Mouse (Mus musculus) heart, adult 2 months (tissue): ENCODE data around the gene 5830473C10Rik. TPM values are rescaled to one million over a fixed set of nuclear protein-coding genes. Genes with fewer than 3 reads are reported as not detected.
A peak's percentile ranks its signal among the peaks of the same experiment; 100 is the strongest.

Experiments used
- DNase-seq, 2 experiments: peaks; one replicate each; pipeline ENCODE4 v3.0.0; 2021
- H3K27ac ChIP-seq: fragments of 200-600 bp; 2 replicates; pipeline ENCODE4 v1.8.1; 2022
- H3K27me3 ChIP-seq: fragments of 200-500 bp; 2 replicates; pipeline ENCODE4 v1.6.1; 2012; ENCODE audit warnings: mild to moderate bottlenecking, low read length, inconsistent platforms, mixed read lengths; ENCODE audit not compliant: control insufficient read depth, insufficient read depth
- H3K36me3 ChIP-seq: fragments of 200-500 bp; 2 replicates; pipeline ENCODE4 v1.6.1; 2012; ENCODE audit warnings: low read length, inconsistent platforms; ENCODE audit not compliant: control insufficient read depth, insufficient read depth
- H3K4me1 ChIP-seq: fragments of 200-500 bp; 2 replicates; pipeline ENCODE4 v1.6.1; 2011; ENCODE audit warnings: low read length; ENCODE audit not compliant: control insufficient read depth, insufficient read depth
- H3K4me3 ChIP-seq: fragments of 200-600 bp; 2 replicates; pipeline ENCODE4 v1.8.1; 2022
- H3K79me2 ChIP-seq: fragments of 200-500 bp; replicated peaks from 2 replicates; pipeline ENCODE4 v1.6.1; 2012; ENCODE audit warnings: mild to moderate bottlenecking, inconsistent platforms, low read length, moderate library complexity, mixed read lengths; ENCODE audit not compliant: control insufficient read depth, insufficient read depth
- H3K9ac ChIP-seq: fragments of 200-500 bp; 2 replicates; pipeline ENCODE4 v1.6.1; 2012; ENCODE audit warnings: low read depth, mild to moderate bottlenecking, control low read depth, inconsistent platforms, low read length, mixed read lengths
- CTCF ChIP-seq: fragments of 200-600 bp; IDR thresholded peaks from 2 replicates; pipeline ENCODE4 v1.8.1; 2022; ENCODE audit warnings: antibody characterized with exemption, mild to moderate bottlenecking, moderate library complexity
- EP300 ChIP-seq: fragments of 200-500 bp; IDR thresholded peaks from 2 replicates; pipeline ENCODE4 v1.6.1; 2011; ENCODE audit warnings: low read depth, low read length, control low read depth; ENCODE audit not compliant: insufficient read depth
- POLR2A ChIP-seq: fragments of 200-500 bp; IDR thresholded peaks from 2 replicates; pipeline ENCODE4 v1.6.1; 2011; ENCODE audit warnings: mild to moderate bottlenecking, low read depth, low read length, control low read depth; ENCODE audit not compliant: insufficient read depth
- WGBS: fragments of 180-500 bp; shearing (Covaris S2); methylation state at CpG from one replicate; pipeline ENCODE4 v1.1.7; 2018; 5-methylcytosine and 5-hydroxymethylcytosine counted together
- intact Hi-C: fragments of 180-260 bp; cut with DNase I; formaldehyde crosslinking; loops from one replicate; pipeline ENCODE4 v1.15.1; 2025
- polyA plus RNA-seq: library from polyadenylated mRNA; depleted of rRNA; stranded (reverse); fragments of >200 nt; gene quantifications from 2 replicates; pipeline ENCODE4 v1.2.3, GENCODE M21; 2012
- total RNA-seq, 2 experiments: library from RNA; stranded (reverse); gene quantifications; 2 replicates each; pipeline ENCODE4 v1.2.3; 2021

5830473C10Rik gene
- total and polyA plus RNA-seq, 3 experiments = not detected

DNA sequence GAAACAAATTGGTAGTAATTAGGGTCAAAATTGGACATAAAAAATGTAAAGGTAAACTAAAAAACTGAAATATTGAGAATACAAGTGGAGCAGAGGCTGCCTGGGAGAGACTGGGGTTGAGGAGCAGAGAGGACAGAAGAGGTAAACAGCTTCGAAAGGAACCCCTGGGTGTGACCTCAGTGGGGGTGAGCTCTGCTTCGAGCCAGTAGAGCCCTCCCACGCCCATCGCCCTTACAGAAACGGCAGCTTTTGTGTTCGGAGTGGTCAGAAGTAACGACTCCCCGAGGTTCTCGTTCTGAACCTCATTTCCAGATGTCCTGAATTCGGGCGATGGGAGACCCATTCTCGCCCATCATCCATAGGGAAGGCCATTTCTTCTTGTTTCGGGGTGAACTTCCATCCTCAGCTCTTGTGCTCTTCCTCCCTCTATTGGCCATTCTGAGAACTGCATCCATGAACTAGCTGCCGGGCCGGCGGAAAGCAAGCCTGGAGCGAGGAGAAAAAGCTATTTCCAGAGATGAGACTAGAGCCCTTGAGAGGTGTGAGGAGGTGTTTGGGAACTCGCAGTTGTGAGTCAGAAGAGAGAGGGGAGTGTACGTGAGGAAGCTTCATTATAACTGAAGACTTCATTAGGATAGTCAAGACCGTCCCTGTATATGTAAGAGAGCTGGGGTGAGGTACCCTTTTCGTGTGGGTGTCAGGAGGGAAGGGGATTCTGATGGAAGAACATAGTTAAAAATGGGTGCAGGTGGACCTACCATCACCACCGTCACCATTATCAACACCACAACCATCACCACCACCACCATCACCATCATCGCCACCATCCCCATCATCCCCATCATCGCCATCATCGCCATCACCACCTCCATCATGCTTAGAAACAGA lies 28.0 kb downstream of the 5830473C10Rik start:
- 24% methylated on average over 25 of the region's 25 CpGs for WGBS
- Histone ChIP-seq H3K4me1 (peaks cover 2% of the 10 kb centered on the region; the same call in 1 of the 2 replicates), H3K36me3 (no peaks in the 10 kb centered on the region), H3K27me3 (no peaks in the 10 kb centered on the region), H3K4me3 (0 out of 2 replicates have a peak overlapping the region, but pooled peaks have one; percentile 0), H3K9ac (no peak overlapping the region), H3K79me2 (no peaks in the 10 kb centered on the region), H3K27ac (no peak overlapping the region)
- DNase-seq = peak; percentile 43 to 53
- TF ChIP-seq CTCF = no peak; the same call in 1 of the 2 replicates
- no peak for TF ChIP-seq POLR2A
- TF ChIP-seq EP300 = no peak
- intact Hi-C loops = loop anchor here (2.0 kb wide), 1 partner anchor 386 kb away; no protein-coding TSS in a partner anchor

DNA sequence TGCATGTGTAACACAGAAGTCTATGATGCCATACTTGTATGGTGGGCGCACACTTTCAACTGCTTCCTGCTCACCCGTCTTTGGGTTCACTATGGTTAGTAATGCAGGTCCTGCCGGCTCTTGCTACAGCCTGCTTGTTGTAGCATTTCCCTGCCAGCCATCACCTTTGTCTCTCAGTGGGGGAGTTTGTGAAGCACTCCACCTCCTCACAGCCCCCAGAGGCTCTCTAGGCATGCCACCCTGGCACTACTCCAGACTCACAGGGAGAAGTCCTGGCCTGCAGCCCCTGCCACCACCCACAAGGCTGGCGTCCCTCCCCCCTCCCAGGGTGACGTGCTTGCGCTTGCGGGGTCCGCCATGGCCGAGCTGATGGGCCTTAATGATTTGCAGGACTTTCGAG lies 29.8 kb downstream of the 5830473C10Rik start:
- Histone ChIP-seq H3K79me2 (no peaks in the 10 kb centered on the region), H3K27me3 (no peaks in the 10 kb centered on the region), H3K36me3 (no peaks in the 10 kb centered on the region), H3K4me3 (no peak overlapping the region), H3K27ac (no peak overlapping the region), H3K4me1 (peaks cover 2% of the 10 kb centered on the region; the same call in 1 of the 2 replicates), H3K9ac (no peak overlapping the region)
- intact Hi-C loops = no loop called here
- TF ChIP-seq CTCF (no peak), POLR2A (no peak), EP300 (no peak)
- 78% methylated on average over 10 of the region's 10 CpGs for WGBS
- DNase-seq = no peak

DNA sequence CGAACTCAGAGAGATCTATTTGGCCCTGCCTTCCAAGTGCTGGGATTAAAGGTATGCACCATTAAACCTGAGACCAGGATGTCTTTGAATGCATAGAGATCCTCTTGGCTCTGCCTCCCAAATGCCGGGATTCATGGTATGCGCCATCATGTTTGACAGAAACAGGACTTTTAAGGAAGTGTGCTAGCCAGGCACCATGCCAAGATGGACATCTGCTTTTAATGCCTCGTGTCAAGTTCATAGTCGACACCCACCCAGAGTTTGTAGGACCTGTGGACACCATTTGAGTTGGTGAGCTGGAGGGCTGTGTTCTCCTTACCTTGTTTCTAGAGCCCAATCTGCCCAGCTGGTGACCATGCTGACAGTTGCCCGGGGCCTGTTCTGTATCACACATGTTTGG lies 31.0 kb downstream of the 5830473C10Rik start:
- Histone ChIP-seq H3K4me3 (no peak overlapping the region), H3K36me3 (no peaks in the 10 kb centered on the region), H3K79me2 (no peaks in the 10 kb centered on the region), H3K27me3 (no peaks in the 10 kb centered on the region), H3K9ac (no peak overlapping the region), H3K27ac (no peak overlapping the region), H3K4me1 (peaks cover 2% of the 10 kb centered on the region; the same call in 1 of the 2 replicates)
- TF ChIP-seq POLR2A (no peak), CTCF (no peak), EP300 (no peak)
- no peak for DNase-seq
- 49% methylated on average over 6 of the region's 6 CpGs for WGBS
- intact Hi-C loops = no loop called here

DNA sequence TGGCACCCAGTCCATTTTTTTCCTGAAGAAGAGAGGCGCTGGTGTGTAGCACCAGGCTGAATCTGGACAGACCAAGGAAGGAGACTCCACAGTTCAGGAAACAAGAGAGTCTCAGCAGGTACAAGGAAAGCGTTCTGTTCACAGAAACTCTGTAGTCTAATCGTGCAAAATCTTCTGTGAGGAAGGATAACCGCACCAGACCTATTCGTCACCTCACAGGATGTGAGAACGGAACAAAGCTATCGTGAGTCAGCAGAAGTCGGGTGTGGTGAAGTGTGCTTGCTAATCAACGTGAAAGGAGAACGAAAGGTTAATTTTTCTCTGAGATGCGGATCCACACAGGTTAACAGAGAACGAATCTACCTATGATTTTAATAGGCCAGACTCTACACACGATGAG lies 34.0 kb downstream of the 5830473C10Rik start:
- no peak for DNase-seq
- no peak overlapping the region for H3K9ac ChIP-seq
- H3K4me3 ChIP-seq = no peak overlapping the region
- no peak for TF ChIP-seq EP300
- no peak for TF ChIP-seq CTCF
- TF ChIP-seq POLR2A = no peak
- no peaks in the 10 kb centered on the region for H3K79me2 ChIP-seq
- 54% methylated on average over 13 of the region's 13 CpGs for WGBS
- no peak overlapping the region for H3K27ac ChIP-seq
- H3K36me3 ChIP-seq = no peaks in the 10 kb centered on the region
- H3K27me3 ChIP-seq = no peaks in the 10 kb centered on the region
- no peaks in the 10 kb centered on the region for H3K4me1 ChIP-seq
- intact Hi-C loops = no loop called here

DNA sequence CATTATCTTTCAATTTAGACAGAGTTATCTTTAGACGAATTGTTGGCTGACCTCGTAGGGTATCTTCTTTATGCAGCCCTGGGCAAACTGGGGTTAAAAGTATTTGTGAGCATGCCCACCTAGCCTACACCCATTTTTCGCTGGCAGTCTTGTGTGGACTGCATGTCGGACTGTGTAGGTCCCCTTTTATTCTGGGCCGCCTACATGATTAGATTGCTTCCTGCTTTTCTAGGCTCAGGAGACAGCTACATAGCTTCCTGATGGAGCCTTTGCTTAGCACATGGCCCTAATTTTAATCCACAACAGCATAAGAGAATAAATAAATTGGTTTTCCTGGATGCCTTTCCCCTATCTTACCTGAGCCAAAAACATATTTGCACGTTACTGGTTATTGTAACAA lies 35.2 kb downstream of the 5830473C10Rik start:
- intact Hi-C loops = no loop called here
- Histone ChIP-seq H3K4me1 (no peaks in the 10 kb centered on the region), H3K27ac (no peak overlapping the region), H3K9ac (no peak overlapping the region), H3K4me3 (no peak overlapping the region), H3K27me3 (no peaks in the 10 kb centered on the region), H3K36me3 (no peaks in the 10 kb centered on the region), H3K79me2 (no peaks in the 10 kb centered on the region)
- WGBS = 68% methylated on average over 6 of the region's 6 CpGs
- no peak for DNase-seq
- TF ChIP-seq POLR2A = no peak

DNA sequence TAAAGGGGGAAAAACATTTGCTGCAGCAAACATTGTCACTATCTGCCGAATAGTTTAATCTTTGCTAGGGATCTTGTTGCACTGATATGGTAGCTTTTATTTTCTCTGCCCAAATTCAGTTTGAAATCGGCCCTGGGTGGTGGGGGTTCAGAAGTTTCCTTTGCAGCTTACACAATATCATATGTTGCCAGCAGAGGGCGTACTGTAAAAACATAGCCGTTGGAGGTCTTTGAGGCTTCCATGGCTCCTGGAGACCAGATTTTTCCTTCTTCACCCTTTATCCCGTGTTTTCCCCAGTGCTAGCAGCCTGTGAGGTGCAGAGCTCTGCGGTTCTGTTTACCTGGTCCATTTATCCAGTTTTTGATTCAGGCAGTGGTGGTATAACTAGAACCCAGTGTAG lies 40.6 kb downstream of the 5830473C10Rik start:
- H3K4me1 ChIP-seq = no peaks in the 10 kb centered on the region
- intact Hi-C loops = loop anchor here (2.0 kb wide), 1 partner anchor 51 kb away; no protein-coding TSS in a partner anchor

More for the DNA sequence above, 40.6 kb downstream of the 5830473C10Rik start:
- H3K27me3 ChIP-seq = no peaks in the 10 kb centered on the region
- no peak for TF ChIP-seq EP300
- TF ChIP-seq CTCF = peak; percentile 73
- no peak overlapping the region for H3K27ac ChIP-seq
- no peak overlapping the region for H3K4me3 ChIP-seq
- DNase-seq = no peak
- H3K79me2 ChIP-seq = no peaks in the 10 kb centered on the region
- no peaks in the 10 kb centered on the region for H3K36me3 ChIP-seq
- 8% methylated on average over 6 of the region's 6 CpGs for WGBS
- H3K9ac ChIP-seq = no peak overlapping the region
